Mouse (Mus musculus) limb, embryonic 14.5 days (tissue): Measurements from ENCODE around the gene Sned1. TPM values are rescaled to one million over a fixed set of nuclear protein-coding genes. Genes with fewer than 3 reads are reported as not detected.

Experiments
- ATAC-seq: fragments of 200-750 bp; cut with Nextera tagmentation; 2 replicates; pipeline ENCODE4 v1.8.0; 2017; ENCODE audit warnings: low read depth, moderate number of reproducible peaks, moderate TSS enrichment; ENCODE audit not compliant: low FRiP score
- DNase-seq: peaks from one replicate; pipeline ENCODE4 v3.0.0-alpha.2; 2015; ENCODE audit warnings: low spot score
- H3K27ac ChIP-seq: fragments of 300-500 bp; sonication (generic); replicated peaks from 2 replicates; pipeline ENCODE4 v1.5.1; 2014; ENCODE audit warnings: low read depth, mild to moderate bottlenecking, low read length, moderate library complexity, mixed read lengths
- H3K27me3 ChIP-seq: fragments of 300-500 bp; sonication (generic); 2 replicates; pipeline ENCODE4 v1.6.1; 2014; ENCODE audit warnings: low read length, mixed read lengths; ENCODE audit not compliant: control insufficient read depth, insufficient read depth
- H3K36me3 ChIP-seq: fragments of 300-500 bp; sonication (generic); 2 replicates; pipeline ENCODE4 v1.6.1; 2014; ENCODE audit warnings: mild to moderate bottlenecking, low read length, moderate library complexity, mixed read lengths; ENCODE audit not compliant: control insufficient read depth, insufficient read depth
- H3K4me1 ChIP-seq: fragments of 300-500 bp; sonication (generic); 2 replicates; pipeline ENCODE4 v1.6.1; 2014; ENCODE audit warnings: antibody characterized with exemption, low read length, mixed read lengths; ENCODE audit not compliant: control insufficient read depth, insufficient read depth
- H3K4me2 ChIP-seq: fragments of 300-500 bp; sonication (generic); replicated peaks from 2 replicates; pipeline ENCODE4 v1.6.1; 2014; ENCODE audit warnings: low read depth, mild to moderate bottlenecking, low read length, moderate library complexity; ENCODE audit not compliant: severe bottlenecking
- H3K4me3 ChIP-seq: fragments of 300-500 bp; sonication (generic); replicated peaks from 2 replicates; pipeline ENCODE4 v1.5.1; 2014; ENCODE audit warnings: low read length
- H3K9ac ChIP-seq: fragments of 300-500 bp; sonication (generic); 2 replicates; pipeline ENCODE4 v1.6.1; 2014; ENCODE audit warnings: mild to moderate bottlenecking, low read depth, low read length, moderate library complexity; ENCODE audit not compliant: severe bottlenecking
- H3K9me3 ChIP-seq: fragments of 300-500 bp; sonication (generic); 2 replicates; pipeline ENCODE4 v1.6.1; 2016; ENCODE audit warnings: low read length; ENCODE audit not compliant: control insufficient read depth
- POLR2A ChIP-seq: fragments of 200-500 bp; IDR thresholded peaks from 2 replicates; pipeline ENCODE4 v1.8.0; 2012; ENCODE audit warnings: inconsistent platforms, mild to moderate bottlenecking, moderate library complexity, borderline replicate concordance; ENCODE audit not compliant: insufficient read depth, insufficient read length; ENCODE audit errors: extremely low read depth
- WGBS: fragments of 180-500 bp; shearing (Covaris S2); extraction: QIAGEN DNeasy Blood & Tissue Kit; methylation state at CpG from one replicate; pipeline ENCODE4 v1.1.7; 2014; 5-methylcytosine and 5-hydroxymethylcytosine counted together
- polyA plus RNA-seq, 2 experiments: library from polyadenylated mRNA; depleted of rRNA in 1 of 2; stranded (reverse) in 1 of 2; unstranded in 1 of 2; fragments of >200 nt; fragmentation: Nextera tagmentation in 1 of 2; extraction: Ambion mirVana in 1 of 2; gene quantifications; 2 replicates each; pipeline versions ENCODE4 v1.2.1 to v1.2.3; 2012 to 2014

Gene Sned1
- polyA plus RNA-seq, 2 experiments, result 20.6 to 52.0 TPM

DNA sequence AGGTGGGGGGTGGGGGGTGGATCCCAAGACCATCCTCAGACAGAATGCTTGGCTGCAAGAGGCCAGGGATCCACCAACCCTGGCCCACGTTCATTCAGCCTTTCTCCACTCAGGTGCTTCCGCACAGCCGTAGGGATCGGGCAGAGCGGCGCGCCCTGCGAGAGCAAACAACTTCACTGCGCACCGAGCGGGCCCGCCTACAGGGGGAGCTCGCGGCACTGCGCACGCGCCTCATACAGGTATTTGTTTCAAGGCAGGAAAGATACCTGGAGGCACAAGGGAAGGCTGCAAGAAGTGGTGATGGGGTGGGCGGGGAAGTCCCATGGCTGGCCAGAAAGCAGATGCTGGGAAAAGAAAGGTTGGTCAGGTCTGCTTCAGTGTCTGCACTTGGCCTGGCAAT lies 11.7 kb upstream of the Sned1 start:
- Histone ChIP-seq H3K4me2 (no peak overlapping the region), H3K36me3 (no peaks in the 10 kb centered on the region), H3K9ac (no peak overlapping the region), H3K27ac (no peak overlapping the region), H3K4me1 (peaks cover 63% of the 10 kb centered on the region), H3K27me3 (no peaks in the 10 kb centered on the region), H3K9me3 (no peaks in the 10 kb centered on the region), H3K4me3 (no peak overlapping the region)
- DNase-seq, result peak; percentile 11
- ATAC-seq, result no peak
- TF ChIP-seq POLR2A, result no peak
- WGBS, result 13% methylated on average over 18 of the region's 18 CpGs

DNA sequence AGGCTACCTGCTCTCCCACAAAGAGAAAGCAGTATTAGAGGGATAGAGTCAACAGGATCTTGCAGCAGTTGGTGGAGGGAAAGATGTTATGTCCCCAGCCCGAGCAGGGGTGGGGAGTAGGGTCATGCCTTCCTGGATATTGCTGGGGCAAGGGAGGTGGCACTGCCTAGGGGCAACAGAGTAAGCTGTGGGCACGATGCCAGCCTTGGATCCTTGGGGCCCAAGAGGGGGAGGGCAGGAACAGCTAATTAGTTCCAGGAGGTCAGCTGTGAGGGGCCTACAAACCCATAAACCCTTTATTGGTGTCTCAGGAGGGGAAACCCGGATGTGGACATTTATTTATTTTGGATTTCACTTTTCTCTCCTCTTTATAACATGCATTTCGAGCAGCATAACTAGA lies 10.4 kb upstream of the Sned1 start:
- Histone ChIP-seq H3K4me2 (no peak overlapping the region), H3K27ac (peak overlapping the region; percentile 11; the same call in 1 of the 2 replicates), H3K27me3 (no peaks in the 10 kb centered on the region), H3K4me3 (no peak overlapping the region), H3K9me3 (no peaks in the 10 kb centered on the region), H3K4me1 (peaks cover 62% of the 10 kb centered on the region), H3K9ac (no peak overlapping the region), H3K36me3 (no peaks in the 10 kb centered on the region)
- TF ChIP-seq POLR2A, result no peak
- DNase-seq (peak; percentile 54), ATAC-seq (peak; percentile 16; the same call in 1 of the 2 replicates)
- 10% methylated on average over 4 of the region's 4 CpGs for WGBS

DNA sequence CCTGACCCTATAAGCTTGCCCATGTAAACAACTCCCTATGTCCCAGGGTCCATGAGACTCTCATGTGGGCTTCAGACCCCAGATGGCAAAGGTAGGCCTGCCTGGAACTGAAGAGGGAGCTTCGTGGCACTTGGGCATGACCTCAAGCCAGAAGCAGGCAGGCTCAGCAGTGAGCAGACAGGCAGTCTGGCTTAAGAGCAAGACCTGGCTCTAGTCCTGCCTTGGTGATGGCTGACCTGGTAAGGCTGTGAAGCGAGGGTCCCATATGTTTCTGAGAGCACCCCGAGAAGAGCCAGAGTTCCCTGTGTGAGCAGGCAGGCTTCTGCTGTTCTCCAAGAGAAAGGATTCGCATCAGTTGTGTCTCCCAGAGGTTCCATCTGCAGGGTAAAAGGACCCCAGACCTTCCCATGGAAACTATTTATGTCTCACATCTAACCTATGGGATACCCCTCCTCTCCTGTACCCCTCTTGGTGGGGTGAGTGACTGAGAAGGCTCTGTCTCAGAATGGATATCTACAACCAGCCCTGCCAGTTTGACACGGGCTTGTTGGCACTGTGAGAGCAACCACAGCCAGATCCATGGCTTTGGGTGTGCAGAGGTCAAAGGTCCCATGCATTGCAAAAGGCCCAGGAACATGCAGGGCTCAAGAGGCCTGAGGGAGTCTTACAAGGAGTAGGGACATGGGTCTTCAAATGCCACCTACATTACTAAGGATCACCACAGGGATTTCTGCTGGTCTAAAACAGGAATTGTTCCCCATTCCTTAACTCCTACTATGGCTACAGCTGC lies 9.7 kb upstream of the Sned1 start:
- Histone ChIP-seq H3K4me3 (no peak overlapping the region), H3K27me3 (no peaks in the 10 kb centered on the region), H3K9ac (no peak overlapping the region), H3K9me3 (no peaks in the 10 kb centered on the region), H3K4me2 (no peak overlapping the region), H3K27ac (peak overlapping the region; percentile 69), H3K4me1 (peaks cover 55% of the 10 kb centered on the region), H3K36me3 (no peaks in the 10 kb centered on the region)
- no peak for TF ChIP-seq POLR2A
- 56% methylated on average over 5 of the region's 5 CpGs for WGBS
- ATAC-seq (no peak), DNase-seq (no peak)

- Histone ChIP-seq H3K9ac (no peak overlapping the region), H3K4me3 (no peak overlapping the region), H3K36me3 (no peaks in the 10 kb centered on the region), H3K27me3 (no peaks in the 10 kb centered on the region), H3K4me1 (peaks cover 56% of the 10 kb centered on the region), H3K9me3 (no peaks in the 10 kb centered on the region), H3K27ac (peak overlapping the region; percentile 50), H3K4me2 (no peak overlapping the region)
- ATAC-seq, result peak; percentile 70
- WGBS, result 32% methylated on average over 7 of the region's 7 CpGs
- no peak for TF ChIP-seq POLR2A
- peak; percentile 62 for DNase-seq
These were observed 8.2 kb upstream of the Sned1 start for GRCm38 (mm10) chr1:93227303-93227975.

- Histone ChIP-seq H3K9ac (no peak overlapping the region), H3K27ac (0 out of 2 replicates have a peak overlapping the region, but pooled peaks have one; percentile 50), H3K4me1 (peaks cover 61% of the 10 kb centered on the region), H3K9me3 (no peaks in the 10 kb centered on the region), H3K36me3 (no peaks in the 10 kb centered on the region), H3K27me3 (no peaks in the 10 kb centered on the region), H3K4me3 (no peak overlapping the region), H3K4me2 (no peak overlapping the region)
- no peak for DNase-seq
- no peak for ATAC-seq
- no peak for TF ChIP-seq POLR2A
- WGBS, result 89% methylated on average over 7 of the region's 7 CpGs
These were observed 7.7 kb upstream of the Sned1 start for GRCm38 (mm10) chr1:93227976-93228365.
